Mouse (Mus musculus): ENCODE results near the gene Prr12. TPM values are rescaled to one million over a fixed set of nuclear protein-coding genes. Genes with fewer than 3 reads are reported as not detected.
A peak's percentile ranks its signal among the peaks of the same experiment; 100 is the strongest.

Prr12 gene
- polyA plus RNA-seq, 1 experiment from 2014 or later, result 17.7 TPM

DNA sequence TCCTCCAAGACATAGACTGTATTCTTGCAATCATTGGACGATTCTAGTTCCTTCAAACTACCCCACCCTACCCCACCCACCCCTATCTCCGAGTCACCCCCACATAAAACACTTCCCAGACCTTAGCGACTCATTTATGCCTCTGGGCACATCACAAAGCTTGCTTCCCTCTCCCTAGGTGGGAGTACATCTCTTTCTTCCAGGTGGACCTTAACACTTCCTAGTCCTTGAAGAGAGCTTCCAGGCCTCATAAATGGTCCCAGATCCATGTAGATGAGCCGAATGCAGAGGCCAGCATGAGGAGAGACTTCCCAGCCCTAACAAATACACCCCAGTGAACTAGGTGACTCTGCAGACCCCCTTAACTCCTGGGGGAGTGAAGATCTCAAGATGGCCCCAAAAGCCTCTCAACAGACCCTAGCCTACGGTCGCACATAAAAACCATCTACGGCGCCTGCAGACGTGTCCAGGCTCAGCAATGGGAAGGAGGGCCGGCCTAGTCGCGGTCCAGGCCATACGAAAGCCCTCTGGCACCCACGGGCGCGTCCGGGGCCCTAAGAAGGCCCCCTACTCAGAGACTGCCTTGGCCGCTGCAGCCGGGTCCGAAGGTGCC is 37.2 kb downstream of the Prr12 start:
- peak overlapping the region; percentile 65 for H3K27ac ChIP-seq
- H3K36me3 ChIP-seq (ENCODE audit: inconsistent target), result peaks cover 31% of the 10 kb centered on the region; the same call in 1 of the 2 replicates
- 0% methylated on average over 19 of the region's 20 CpGs for WGBS (ENCODE audit: missing documents)
- peaks cover 50% of the 10 kb centered on the region for H3K79me2 ChIP-seq (ENCODE audit: inconsistent target)
- H3K4me3 ChIP-seq (ENCODE audit: inconsistent target), result peak overlapping the region; percentile 91

DNA sequence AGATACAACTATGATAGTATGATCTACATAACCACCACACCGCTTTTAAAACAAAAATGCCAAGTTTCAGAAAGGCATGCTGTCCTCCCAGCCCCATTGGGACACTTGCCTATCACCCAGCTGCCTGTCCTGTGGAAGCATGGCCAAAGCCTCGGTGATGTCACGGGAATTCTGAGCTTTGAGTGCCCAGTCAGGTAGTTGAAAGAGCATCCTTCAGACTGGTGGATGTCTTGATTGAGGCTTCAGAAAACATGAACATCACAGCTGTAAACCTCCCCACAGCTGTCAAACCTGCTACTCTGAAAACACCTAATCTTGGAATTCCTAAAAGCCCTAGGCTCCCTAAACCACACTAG is 38.6 kb downstream of the Prr12 start:
- Histone ChIP-seq H3K36me3 (ENCODE audit: inconsistent target) (peaks cover 42% of the 10 kb centered on the region), H3K79me2 (ENCODE audit: inconsistent target) (peaks cover 63% of the 10 kb centered on the region), H3K4me3 (ENCODE audit: inconsistent target) (no peak overlapping the region)

DNA sequence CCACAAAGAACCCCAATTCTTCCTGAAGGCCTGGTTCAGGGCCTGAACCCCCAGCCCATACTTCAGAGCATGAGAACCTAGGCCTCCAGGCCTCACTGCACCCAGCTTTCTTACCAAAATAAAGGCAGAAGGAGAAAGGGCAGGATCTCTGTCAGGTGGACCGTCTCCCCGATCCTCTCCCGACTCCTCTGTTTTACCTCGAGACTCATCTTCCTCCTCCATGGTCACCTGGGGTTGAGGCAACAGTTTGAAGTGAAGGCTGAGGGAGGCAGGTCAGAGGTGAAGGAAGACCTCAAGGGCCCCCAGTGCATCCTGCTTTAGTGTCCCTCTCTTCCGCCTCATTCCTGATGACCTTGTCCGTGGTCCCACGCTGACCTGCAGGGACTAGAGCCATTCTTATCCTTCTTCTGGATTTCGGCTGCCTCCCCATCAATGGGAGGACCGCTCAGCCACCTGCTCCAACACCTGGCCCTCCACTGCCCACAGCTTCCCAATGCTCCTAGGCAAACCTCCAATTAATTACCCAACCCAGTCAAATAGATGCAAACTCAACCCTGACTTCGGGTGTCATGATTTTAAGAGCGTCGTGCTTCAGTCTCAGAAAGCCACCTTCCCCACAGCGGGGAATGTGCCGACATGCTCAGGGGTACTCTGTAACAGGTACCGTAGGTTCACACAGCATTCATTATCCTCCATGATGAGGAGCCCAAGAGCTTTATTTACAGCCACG is 39.1 kb downstream of the Prr12 start:
- 95% methylated on average over 13 of the region's 16 CpGs for WGBS (ENCODE audit: missing documents)
- no peak overlapping the region for H3K27ac ChIP-seq
- peaks cover 69% of the 10 kb centered on the region for H3K79me2 ChIP-seq (ENCODE audit: inconsistent target)
- H3K4me3 ChIP-seq (ENCODE audit: inconsistent target), result no peak overlapping the region
- H3K36me3 ChIP-seq (ENCODE audit: inconsistent target), result peaks cover 48% of the 10 kb centered on the region

More for the DNA sequence above, 38.6 kb downstream of the Prr12 start:
- H3K27ac ChIP-seq, result no peak overlapping the region
- WGBS (ENCODE audit: missing documents), result 87% methylated on average over 3 of the region's 3 CpGs

DNA sequence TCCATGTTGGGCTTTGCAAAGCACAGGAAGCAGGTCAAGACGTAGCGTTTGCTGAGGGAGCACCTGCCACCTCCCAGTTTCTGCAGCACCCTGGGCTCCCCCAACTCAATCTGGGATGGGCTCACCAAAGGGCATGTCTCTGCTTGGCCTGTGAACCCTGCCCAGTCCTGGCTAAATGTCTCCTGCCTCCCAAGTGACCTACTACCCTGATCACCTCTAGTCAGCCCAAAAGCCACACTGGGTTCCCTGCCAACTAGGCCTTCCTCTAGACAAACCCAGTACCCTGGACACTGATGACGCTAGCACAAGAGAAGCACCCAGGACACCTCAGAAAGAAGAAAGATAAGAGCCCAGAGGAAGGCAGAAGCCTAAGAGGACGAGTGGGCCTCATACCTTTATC is 39.9 kb downstream of the Prr12 start:
- Histone ChIP-seq H3K27ac (no peak overlapping the region), H3K4me3 (ENCODE audit: inconsistent target) (no peak overlapping the region), H3K36me3 (ENCODE audit: inconsistent target) (peaks cover 49% of the 10 kb centered on the region), H3K79me2 (ENCODE audit: inconsistent target) (peaks cover 71% of the 10 kb centered on the region)
- WGBS (ENCODE audit: missing documents), result 92% methylated on average over 4 of the region's 4 CpGs

DNA sequence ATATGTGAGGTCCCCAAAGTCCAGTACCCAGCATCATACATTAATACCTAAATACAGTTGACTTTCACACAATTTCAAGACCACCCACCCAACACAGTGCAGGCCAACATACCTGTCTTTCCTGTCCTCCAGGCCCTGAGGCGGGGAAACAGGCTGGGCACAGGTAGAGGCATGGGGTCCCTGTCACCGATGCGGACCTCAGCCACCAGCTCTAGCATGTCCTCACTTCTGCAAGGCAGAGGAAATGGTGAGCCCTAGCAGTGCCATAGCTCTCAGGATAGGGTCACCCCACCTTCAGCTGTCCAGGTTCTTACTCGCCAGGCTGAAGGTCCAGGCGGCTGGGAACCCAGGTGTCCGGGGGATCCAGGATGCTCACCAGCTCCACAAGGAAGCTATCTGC is 40.7 kb downstream of the Prr12 start:
- H3K4me3 ChIP-seq (ENCODE audit: inconsistent target), result no peak overlapping the region
- H3K79me2 ChIP-seq (ENCODE audit: inconsistent target), result peaks cover 71% of the 10 kb centered on the region
- no peak overlapping the region for H3K27ac ChIP-seq
- peaks cover 53% of the 10 kb centered on the region for H3K36me3 ChIP-seq (ENCODE audit: inconsistent target)
- 98% methylated on average over 5 of the region's 6 CpGs for whole genome bisulfite sequencing (ENCODE audit: missing documents)

DNA sequence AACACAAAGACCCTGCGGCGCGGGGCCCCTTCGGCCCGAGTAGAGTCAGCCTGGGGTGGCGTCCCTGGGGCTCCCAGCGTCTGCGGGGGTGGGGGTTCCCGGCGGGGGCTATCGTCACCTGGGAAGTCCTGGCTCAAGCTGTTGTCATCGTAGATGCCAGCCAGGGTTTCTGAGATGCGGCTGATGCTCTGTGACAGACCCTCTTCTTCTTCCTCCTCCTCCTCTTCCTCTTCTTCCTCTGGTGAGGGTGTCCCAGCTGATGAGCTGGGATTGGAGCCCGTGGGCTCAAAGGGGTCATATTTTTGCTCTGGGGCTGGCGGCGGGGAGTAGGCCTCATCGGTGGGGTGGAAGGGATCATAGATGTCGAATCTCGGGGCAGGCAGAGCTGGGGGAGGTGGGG is 44.3 kb downstream of the Prr12 start:
- Histone ChIP-seq H3K79me2 (ENCODE audit: inconsistent target) (peaks cover 62% of the 10 kb centered on the region), H3K36me3 (ENCODE audit: inconsistent target) (peaks cover 85% of the 10 kb centered on the region), H3K27ac (no peak overlapping the region), H3K4me3 (ENCODE audit: inconsistent target) (no peak overlapping the region)
- 90% methylated on average over 16 of the region's 19 CpGs for WGBS (ENCODE audit: missing documents)

DNA sequence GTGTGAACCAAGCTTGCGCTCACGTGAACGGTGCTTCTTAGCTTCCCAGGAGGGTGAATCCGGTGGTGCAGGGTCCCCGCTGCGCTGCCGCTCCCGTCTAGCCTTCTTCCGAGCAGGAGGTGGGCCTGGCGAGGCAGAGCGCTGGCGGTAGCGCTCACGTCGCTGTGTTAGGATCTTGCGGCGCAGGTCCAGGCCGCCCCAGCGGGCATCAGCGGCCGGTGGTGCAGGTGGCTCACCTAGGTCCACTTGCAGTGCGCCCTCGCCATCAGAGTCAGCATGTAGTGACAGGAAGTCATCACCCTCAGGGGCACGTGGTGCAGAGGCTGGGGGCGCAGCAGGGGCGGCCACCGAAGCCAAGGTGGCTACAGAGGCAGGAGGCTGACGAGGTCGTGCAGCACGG is 44.8 kb downstream of the Prr12 start:
- H3K36me3 ChIP-seq (ENCODE audit: inconsistent target), result peaks cover 83% of the 10 kb centered on the region
- WGBS (ENCODE audit: missing documents), result 98% methylated on average over 25 of the region's 30 CpGs
- no peak overlapping the region for H3K27ac ChIP-seq
- H3K4me3 ChIP-seq (ENCODE audit: inconsistent target), result no peak overlapping the region
- peaks cover 57% of the 10 kb centered on the region for H3K79me2 ChIP-seq (ENCODE audit: inconsistent target)

DNA sequence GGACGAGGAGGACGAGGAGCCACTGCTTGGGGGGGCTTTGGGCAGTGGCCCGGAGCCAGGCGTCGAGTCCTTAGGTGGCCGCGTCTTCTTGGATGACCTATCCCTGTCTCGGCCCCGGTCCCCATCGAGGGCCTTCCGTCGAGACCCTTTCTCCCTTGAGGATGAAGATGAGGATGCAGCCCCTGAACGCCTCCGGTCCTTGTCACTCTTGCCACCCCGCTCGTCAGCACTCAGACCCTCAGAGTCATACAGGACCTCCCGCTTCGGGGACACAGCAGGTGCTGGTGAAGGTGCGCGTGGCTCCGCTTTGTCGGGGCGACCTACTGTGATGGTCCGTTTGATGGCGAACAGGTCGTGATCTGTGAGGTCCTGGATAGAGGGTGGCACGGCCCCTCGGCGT is 45.5 kb downstream of the Prr12 start:
- WGBS (ENCODE audit: missing documents), result 96% methylated on average over 29 of the region's 29 CpGs
- H3K79me2 ChIP-seq (ENCODE audit: inconsistent target), result peaks cover 52% of the 10 kb centered on the region; the same call in 1 of the 2 replicates
- peaks cover 83% of the 10 kb centered on the region for H3K36me3 ChIP-seq (ENCODE audit: inconsistent target)
- H3K27ac ChIP-seq, result no peak overlapping the region
- no peak overlapping the region for H3K4me3 ChIP-seq (ENCODE audit: inconsistent target)

DNA sequence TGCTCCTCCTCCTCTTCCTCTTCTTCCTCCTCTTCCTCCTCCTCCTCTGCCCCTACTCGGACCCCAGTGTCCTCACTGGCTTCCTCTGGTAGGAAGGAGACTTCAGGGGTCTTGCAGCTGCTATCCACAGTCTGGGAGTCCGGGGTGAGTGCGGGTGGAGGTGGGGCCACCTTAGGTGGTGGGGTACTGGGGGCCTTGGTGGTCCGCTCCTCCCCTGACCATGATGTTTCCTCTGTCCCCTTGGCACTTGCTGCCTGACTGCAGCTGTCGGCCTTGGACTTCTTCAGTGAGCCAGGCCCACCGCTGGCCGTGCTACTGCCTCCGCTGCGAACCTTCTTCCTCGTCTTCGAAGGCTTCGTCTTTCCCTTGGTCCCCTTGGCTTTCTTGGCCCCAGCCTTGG is 46.2 kb downstream of the Prr12 start:
- Histone ChIP-seq H3K79me2 (ENCODE audit: inconsistent target) (peaks cover 51% of the 10 kb centered on the region; the same call in 1 of the 2 replicates), H3K36me3 (ENCODE audit: inconsistent target) (peaks cover 83% of the 10 kb centered on the region), H3K4me3 (ENCODE audit: inconsistent target) (no peak overlapping the region), H3K27ac (no peak overlapping the region)
- WGBS (ENCODE audit: missing documents), result 99% methylated on average over 10 of the region's 12 CpGs

DNA sequence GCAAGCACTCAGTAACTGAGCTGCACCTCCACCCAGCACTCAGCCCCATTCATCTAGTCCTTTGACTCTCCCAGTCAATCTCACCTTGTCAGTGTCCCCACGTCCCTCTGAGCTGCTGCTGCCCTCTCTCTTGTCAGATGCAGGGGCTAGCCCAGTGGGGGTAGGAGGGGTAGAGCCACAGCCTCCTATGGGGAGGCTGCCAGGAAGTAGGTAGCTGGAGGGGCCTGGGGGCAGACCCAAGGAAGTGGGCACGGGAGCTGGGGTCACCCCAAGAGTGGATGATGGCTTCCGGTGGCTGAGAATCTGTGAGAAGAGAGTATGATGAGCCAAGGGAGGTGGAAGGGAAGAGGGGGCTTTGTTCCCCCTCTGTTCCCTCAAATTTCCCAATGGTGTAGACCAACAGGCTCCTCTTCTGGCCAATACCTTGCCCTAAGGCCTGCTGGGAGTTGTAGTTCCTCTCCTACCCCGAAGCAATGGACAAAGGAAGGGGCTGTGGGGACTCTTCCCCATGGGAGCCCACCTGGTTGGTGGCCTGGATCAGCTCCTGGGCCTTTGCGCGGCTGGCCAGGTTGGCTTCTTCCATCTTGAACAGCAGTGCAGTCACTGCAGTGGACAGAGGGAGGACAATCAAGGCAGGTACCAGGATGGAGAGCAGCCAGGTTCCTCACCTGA is 47.2 kb downstream of the Prr12 start:
- Histone ChIP-seq H3K79me2 (ENCODE audit: inconsistent target) (peaks cover 53% of the 10 kb centered on the region; the same call in 1 of the 2 replicates), H3K27ac (no peak overlapping the region), H3K36me3 (ENCODE audit: inconsistent target) (peaks cover 85% of the 10 kb centered on the region), H3K4me3 (ENCODE audit: inconsistent target) (no peak overlapping the region)
- 85% methylated on average over 6 of the region's 6 CpGs for whole genome bisulfite sequencing (ENCODE audit: missing documents)

DNA sequence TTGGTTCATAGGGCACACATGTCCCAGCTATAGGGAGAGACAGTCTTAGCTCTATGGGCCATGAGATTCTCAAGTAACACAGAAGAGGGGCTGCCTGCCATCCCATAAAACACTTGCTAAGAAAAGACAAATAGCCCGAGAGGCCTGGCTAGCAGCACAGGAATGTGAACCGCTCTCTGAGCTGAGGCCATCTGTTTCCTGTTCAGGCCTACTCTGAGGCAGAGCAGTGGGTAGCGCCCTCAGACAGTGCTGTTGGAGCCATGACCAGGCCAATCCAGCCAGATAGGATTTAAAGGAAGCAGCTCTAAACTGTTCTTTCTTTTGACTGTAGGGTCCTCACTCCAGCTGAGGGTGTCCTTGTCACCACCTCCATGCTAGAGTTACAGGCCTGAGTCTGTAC is 48.1 kb downstream of the Prr12 start:
- Histone ChIP-seq H3K4me3 (ENCODE audit: inconsistent target) (no peak overlapping the region), H3K36me3 (ENCODE audit: inconsistent target) (peaks cover 85% of the 10 kb centered on the region), H3K27ac (no peak overlapping the region), H3K79me2 (ENCODE audit: inconsistent target) (peaks cover 53% of the 10 kb centered on the region)
- 66% methylated on average over 3 of the region's 3 CpGs for WGBS (ENCODE audit: missing documents)

DNA sequence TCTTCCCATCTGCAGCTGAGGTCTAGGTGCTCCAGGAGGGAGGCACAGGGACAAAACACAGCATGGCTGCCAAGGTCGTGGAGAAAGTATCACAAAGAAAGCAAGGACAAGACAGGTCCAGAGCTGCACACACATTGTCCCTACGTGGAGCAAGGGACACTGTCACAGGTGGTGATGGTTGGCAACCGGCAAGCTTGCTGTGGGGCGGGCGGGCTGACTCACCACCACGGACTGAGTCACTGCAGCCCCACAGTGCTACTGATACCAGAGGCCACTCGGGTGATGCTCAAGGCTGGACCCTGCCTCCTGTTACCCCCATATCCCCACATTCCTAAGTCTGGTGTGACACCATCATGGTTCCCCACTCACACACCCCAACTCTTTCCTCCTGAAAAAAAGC is 50.2 kb downstream of the Prr12 start:
- Histone ChIP-seq H3K27ac (no peak overlapping the region), H3K79me2 (ENCODE audit: inconsistent target) (peaks cover 57% of the 10 kb centered on the region), H3K4me3 (ENCODE audit: inconsistent target) (no peak overlapping the region), H3K36me3 (ENCODE audit: inconsistent target) (peaks cover 75% of the 10 kb centered on the region)
- 64% methylated on average over 7 of the region's 7 CpGs for WGBS (ENCODE audit: missing documents)

DNA sequence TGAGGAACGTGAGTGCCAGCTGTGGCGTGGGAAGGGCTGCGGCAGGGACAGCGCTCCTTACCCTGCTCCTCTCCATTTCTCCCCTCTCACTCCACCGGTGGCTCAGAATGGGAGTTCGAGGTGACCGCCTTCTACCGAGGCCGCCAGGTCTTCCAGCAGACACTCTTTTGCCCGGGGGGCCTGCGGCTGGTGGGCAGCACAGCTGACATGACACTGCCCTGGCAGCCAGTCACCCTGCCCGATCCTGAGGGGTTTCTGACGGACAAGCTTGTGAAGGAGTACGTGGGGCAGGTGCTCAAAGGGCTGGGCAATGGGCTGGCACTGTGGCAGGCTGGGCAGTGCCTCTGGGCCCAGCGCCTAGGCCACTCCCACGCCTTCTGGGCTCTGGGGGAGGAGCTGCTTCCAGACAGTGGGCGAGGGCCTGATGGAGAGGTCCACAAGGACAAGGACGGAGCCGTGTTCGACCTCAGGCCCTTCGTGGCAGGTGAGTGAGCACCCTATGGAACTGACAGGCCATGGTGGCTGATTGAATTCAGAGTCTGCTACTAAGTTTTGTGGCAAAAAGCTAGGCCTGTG is 52.1 kb downstream of the Prr12 start:
- Histone ChIP-seq H3K36me3 (ENCODE audit: inconsistent target) (peaks cover 57% of the 10 kb centered on the region), H3K79me2 (ENCODE audit: inconsistent target) (peaks cover 45% of the 10 kb centered on the region), H3K27ac (no peak overlapping the region), H3K4me3 (ENCODE audit: inconsistent target) (no peak overlapping the region)
- WGBS (ENCODE audit: missing documents), result 94% methylated on average over 20 of the region's 21 CpGs

DNA sequence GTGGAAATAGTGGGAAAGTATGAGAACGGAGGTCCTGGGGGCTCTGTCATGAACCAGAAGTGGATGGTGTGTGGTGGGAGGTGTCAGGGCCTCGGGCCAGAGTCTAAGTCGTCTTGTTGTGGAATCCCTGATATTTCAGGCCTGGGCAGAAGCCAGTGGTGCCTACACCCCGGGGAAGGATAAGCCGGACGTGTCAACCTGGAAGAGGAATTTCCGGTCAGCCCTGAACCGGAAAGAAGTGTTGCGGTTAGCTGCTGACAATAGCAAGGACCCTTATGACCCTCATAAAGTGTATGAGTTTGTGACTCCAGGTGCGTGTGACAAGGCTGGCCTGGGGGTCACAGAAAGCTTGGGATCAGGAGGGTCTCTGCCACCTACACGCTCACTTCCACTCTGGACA is 52.9 kb downstream of the Prr12 start:
- Histone ChIP-seq H3K79me2 (ENCODE audit: inconsistent target) (peaks cover 42% of the 10 kb centered on the region), H3K4me3 (ENCODE audit: inconsistent target) (no peak overlapping the region), H3K27ac (no peak overlapping the region), H3K36me3 (ENCODE audit: inconsistent target) (peaks cover 48% of the 10 kb centered on the region)
- 94% methylated on average over 11 of the region's 11 CpGs for WGBS (ENCODE audit: missing documents)

DNA sequence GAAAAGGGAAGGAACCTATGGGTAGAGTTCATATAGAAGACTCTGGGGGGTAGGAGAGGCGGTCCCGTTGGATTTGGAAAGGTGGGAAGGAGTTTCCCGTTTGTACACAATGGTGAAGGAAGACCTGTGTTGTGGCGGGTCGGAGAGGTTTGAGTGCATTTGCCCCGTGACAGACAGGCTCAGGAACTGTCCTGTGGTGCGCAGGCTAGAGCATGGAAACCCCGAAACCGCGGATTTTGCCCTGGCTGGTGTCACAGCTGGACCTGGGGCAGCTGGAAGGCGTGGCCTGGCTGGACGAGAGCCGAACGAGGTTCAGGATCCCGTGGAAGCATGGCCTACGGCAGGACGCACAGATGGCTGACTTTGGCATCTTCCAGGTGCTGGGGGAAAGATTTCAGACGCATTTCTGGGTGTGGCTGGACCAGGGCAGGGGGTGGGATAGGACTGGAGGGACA is 54.2 kb downstream of the Prr12 start, which contains the start of gene Bcl2l12:
Gene Bcl2l12, minus strand, starts transcription at position 212 of the 455 bp plus-strand sequence.
- under 1% methylated on average over 18 of the region's 18 CpGs for WGBS (ENCODE audit: missing documents)
- Histone ChIP-seq H3K36me3 (ENCODE audit: inconsistent target) (peaks cover 44% of the 10 kb centered on the region), H3K79me2 (ENCODE audit: inconsistent target) (peaks cover 42% of the 10 kb centered on the region), H3K4me3 (ENCODE audit: inconsistent target) (peak within 1 kb of the TSS; percentile 93), H3K27ac (peak within 1 kb of the TSS; percentile 84)
